Mouse (Mus musculus) urinary bladder, postnatal 4 days (tissue): Measurements from ENCODE around the gene Ppp1r9a.

Experiments
- DNase-seq, 2 experiments: peaks; one replicate each; pipeline ENCODE4 v3.0.0; 2021 to 2022; ENCODE audit warnings: low spot score in 2 of 2

The Ppp1r9a gene

GRCm38 (mm10) chr6:5045854-5046253, 143.1 kb downstream of the Ppp1r9a start:
- no peak for DNase-seq

GRCm38 (mm10) chr6:5048025-5048424, 145.3 kb downstream of the Ppp1r9a start:
- DNase-seq, result no peak

GRCm38 (mm10) chr6:5052309-5052708, 149.6 kb downstream of the Ppp1r9a start:
- no peak for DNase-seq

- DNase-seq, result no peak
Observed at GRCm38 (mm10) chr6:5054446-5055095, 151.9 kb downstream of the Ppp1r9a start.

- DNase-seq, result no peak
Observed at GRCm38 (mm10) chr6:5074736-5075135, 172.0 kb downstream of the Ppp1r9a start.

- no peak for DNase-seq
Observed at GRCm38 (mm10) chr6:5075680-5076079, 173.0 kb downstream of the Ppp1r9a start.

GRCm38 (mm10) chr6:5078009-5078408, 175.3 kb downstream of the Ppp1r9a start:
- no peak for DNase-seq

- no peak for DNase-seq
Observed at GRCm38 (mm10) chr6:5079108-5079507, 176.4 kb downstream of the Ppp1r9a start.

- no peak for DNase-seq
Observed at GRCm38 (mm10) chr6:5080094-5080493, 177.4 kb downstream of the Ppp1r9a start.

- DNase-seq, result no peak
Observed at GRCm38 (mm10) chr6:5080496-5080895, 177.8 kb downstream of the Ppp1r9a start.

GRCm38 (mm10) chr6:5081099-5081498, 178.4 kb downstream of the Ppp1r9a start:
- no peak for DNase-seq

- DNase-seq, result no peak
Observed at GRCm38 (mm10) chr6:5082144-5082543, 179.4 kb downstream of the Ppp1r9a start.

- no peak for DNase-seq
Observed at GRCm38 (mm10) chr6:5082740-5083139, 180.0 kb downstream of the Ppp1r9a start.

GRCm38 (mm10) chr6:5083957-5084356, 181.2 kb downstream of the Ppp1r9a start:
- DNase-seq, result no peak

- no peak for DNase-seq
Observed at GRCm38 (mm10) chr6:5091873-5092272, 189.2 kb downstream of the Ppp1r9a start.

GRCm38 (mm10) chr6:5092795-5093194, 190.1 kb downstream of the Ppp1r9a start:
- no peak for DNase-seq

GRCm38 (mm10) chr6:5093516-5093915, 190.8 kb downstream of the Ppp1r9a start:
- peak in 1 of 2 experiments; percentile 28 for DNase-seq

- DNase-seq, result no peak
Observed at GRCm38 (mm10) chr6:5095365-5095973, 192.8 kb downstream of the Ppp1r9a start.

GRCm38 (mm10) chr6:5097309-5097708, 194.6 kb downstream of the Ppp1r9a start:
- DNase-seq, result no peak

GRCm38 (mm10) chr6:5099282-5099681, 196.6 kb downstream of the Ppp1r9a start:
- DNase-seq, result no peak

- no peak for DNase-seq
Observed at GRCm38 (mm10) chr6:5099842-5100241, 197.1 kb downstream of the Ppp1r9a start.

- DNase-seq, result no peak
Observed at GRCm38 (mm10) chr6:5100347-5100746, 197.6 kb downstream of the Ppp1r9a start.

- no peak for DNase-seq
Observed at GRCm38 (mm10) chr6:5102741-5103140, 200.0 kb downstream of the Ppp1r9a start.

GRCm38 (mm10) chr6:5103769-5104168, 201.1 kb downstream of the Ppp1r9a start:
- no peak for DNase-seq
